Comparison of ENCODE assay signal across 22 mouse cellular contexts in the genomic region with DNA sequence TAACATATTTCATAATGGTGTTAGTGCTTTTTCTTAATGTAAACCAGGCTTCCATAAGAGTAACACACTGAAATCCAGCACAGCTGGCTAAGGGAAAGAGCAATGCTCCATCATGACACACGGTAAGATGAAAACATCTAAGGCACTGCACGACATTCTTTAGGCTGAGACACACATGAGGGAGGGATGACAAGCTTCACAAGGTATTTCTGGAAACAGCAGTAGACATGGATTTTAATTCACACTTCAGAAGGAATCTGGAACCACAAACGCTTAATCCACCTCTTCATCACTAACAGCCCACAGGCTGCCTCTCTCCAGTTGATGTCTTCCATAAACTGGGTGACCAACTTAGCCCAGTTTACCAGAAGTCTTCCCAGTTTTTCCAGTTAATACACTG. TPM values are rescaled to one million over a fixed set of nuclear protein-coding genes. Genes with fewer than 3 reads are reported as not detected.
DNase-seq lines count a peak whose midpoint lies in the region; TF ChIP-seq lines count a peak whose summit lies in the region.
"Had no signal": no experiment of that assay in that cellular context is flagged by ENCODE, and none has a peak within 500 bp of the region (broad histone marks: within the 10 kb centered on the region; RNA-seq: fewer than 3 reads in every experiment).

No protein-coding gene starts in this region.

- no peaks in the 10 kb centered on the region for H3K27me3 ChIP-seq in kidney, adult 2 months (replicated peaks; ENCODE audit: control insufficient read depth, insufficient read depth, low read length)
- H3K27me3 ChIP-seq: embryonic facial prominence, embryonic 13.5 days; embryonic facial prominence, embryonic 15.5 days; forebrain, embryonic 13.5 days; forebrain, embryonic 15.5 days had no signal

- 84% methylated on average over 3 of the region's 3 CpGs for WGBS in kidney, adult 2 months

- H3K36me3 ChIP-seq in kidney, adult 2 months (ENCODE audit: control insufficient read depth, insufficient read depth, low read length) = peaks cover 3% of the 10 kb centered on the region

- 0 out of 2 replicates have a peak overlapping the region, but pooled peaks have one; percentile 34 for H3K27ac ChIP-seq in embryonic fibroblast, embryonic 13.5 days (ENCODE audit: insufficient read depth, low read length)
- no peak overlapping the region for H3K27ac ChIP-seq in kidney, adult 2 months (ENCODE audit: insufficient read depth, low read depth, low read length)
- H3K27ac ChIP-seq: embryonic facial prominence, embryonic 13.5 days; embryonic facial prominence, embryonic 15.5 days; forebrain, embryonic 13.5 days; forebrain, embryonic 15.5 days had no signal

- H3K4me1 ChIP-seq in embryonic fibroblast, embryonic 13.5 days (ENCODE audit: control insufficient read depth, insufficient read depth, low read length) = no peaks in the 10 kb centered on the region
- H3K4me1 ChIP-seq in kidney, adult 2 months (ENCODE audit: control insufficient read depth, insufficient read depth, low read length) = no peaks in the 10 kb centered on the region
- H3K4me1 ChIP-seq: embryonic facial prominence, embryonic 13.5 days; embryonic facial prominence, embryonic 15.5 days; forebrain, embryonic 13.5 days; forebrain, embryonic 15.5 days had no signal

- peak; percentile 15 to 57 for DNase-seq in frontal cortex, adult 2 months (ENCODE audit: extremely low spot score in 1 of 2, low spot score in 1 of 2)
- DNase-seq in frontal cortex, postnatal 14 days (ENCODE audit: low spot score in 2 of 2) = no peak
- DNase-seq in right cerebral cortex, adult 18-20 months = peak; percentile 15
- DNase-seq in right cerebral cortex, postnatal 14 days = no peak
- DNase-seq in adipocyte (ENCODE audit: low spot score) = no peak
- DNase-seq in kidney, adult 2 months = no peak
- DNase-seq: adrenal gland, adult 8-10 months; adrenal gland, postnatal 14 days; adrenal gland, postnatal 36 days; cerebellum, adult 11 months; cerebellum, adult 18-20 months; cerebellum, adult 8-10 months; cerebellum, adult 9-11 months; cerebellum, postnatal 14 days; cerebellum, postnatal 36 days; embryo, embryonic 11 days; forebrain, postnatal 0 days had no signal

- no peak for TF ChIP-seq CTCF in embryonic fibroblast, embryonic 13.5 days (IDR thresholded peaks at IDR 0.05; ENCODE audit: borderline replicate concordance, insufficient read depth, low read length)
- no peak for TF ChIP-seq CTCF in kidney, adult 2 months (conservative IDR thresholded peaks at IDR 0.05; ENCODE audit: insufficient read depth, insufficient read length, low read depth, low read length)

- no peak overlapping the region for H3K4me3 ChIP-seq in embryonic fibroblast, embryonic 13.5 days (ENCODE audit: insufficient read depth, low read length)
- H3K4me3 ChIP-seq in kidney, adult 2 months (ENCODE audit: insufficient read depth, low read depth, low read length) = no peak overlapping the region
- H3K4me3 ChIP-seq: embryonic facial prominence, embryonic 13.5 days; embryonic facial prominence, embryonic 15.5 days; forebrain, embryonic 13.5 days; forebrain, embryonic 15.5 days had no signal

- no peak for TF ChIP-seq POLR2A in embryonic fibroblast, embryonic 13.5 days (IDR thresholded peaks at IDR 0.05; ENCODE audit: low read depth, low read length)
- TF ChIP-seq POLR2A in kidney, adult 2 months (IDR thresholded peaks at IDR 0.05; ENCODE audit: low read depth, low read length) = no peak

RNA-seq across cellular contexts. Expression of a gene that starts 44.2 kb away (rescaled TPM):
- 8.9 and 9.3 TPM in 2 replicates for polyA plus RNA-seq in frontal cortex, adult 2 months (2012; rRNA removed)
- polyA plus RNA-seq in embryonic fibroblast, embryonic 13.5 days (2011; ENCODE audit: insufficient read length, low read depth, missing spikeins) = 19.8 and 20.5 TPM in 2 replicates
- polyA plus RNA-seq in kidney, adult 2 months (2012; rRNA removed) = 1.5 and 3.1 TPM in 2 replicates

RNA-seq across cellular contexts. Expression of a gene that starts 44.9 kb away (rescaled TPM):
- 88.9 and 107 TPM in 2 replicates for polyA plus RNA-seq in frontal cortex, adult 2 months (2012; rRNA removed)
- 3.1 and 7.1 TPM in 2 replicates for polyA plus RNA-seq in embryonic fibroblast, embryonic 13.5 days (2011; ENCODE audit: insufficient read length, low read depth, missing spikeins)
- polyA plus RNA-seq in kidney, adult 2 months (2012; rRNA removed) = 91.9 and 108 TPM in 2 replicates

RNA-seq across cellular contexts. Expression of a gene that starts 51.2 kb away (rescaled TPM):
- polyA plus RNA-seq in frontal cortex, adult 2 months (2012; rRNA removed) = 7.2 and 8.2 TPM in 2 replicates
- polyA plus RNA-seq in embryonic fibroblast, embryonic 13.5 days (2011; ENCODE audit: insufficient read length, low read depth, missing spikeins) = 4.5 and 7.9 TPM in 2 replicates
- 3.2 and 4.7 TPM in 2 replicates for polyA plus RNA-seq in kidney, adult 2 months (2012; rRNA removed)

Comparison
In these comparisons a context has a peak if more than half of its experiments do, and no peak if none do; other contexts are left out.
1. DNase-seq: peak in frontal cortex, adult 2 months (2 of 2) and right cerebral cortex, adult 18-20 months (single experiment); none in frontal cortex, postnatal 14 days (0 of 2), right cerebral cortex, postnatal 14 days (single experiment), adipocyte (single experiment) and kidney, adult 2 months (single experiment).
2. RNA of a gene that starts 44.9 kb away (polyA plus RNA-seq): 91.9 to 108 TPM in kidney, adult 2 months and 88.9 to 107 TPM in frontal cortex, adult 2 months; 3.1 to 7.1 TPM in embryonic fibroblast, embryonic 13.5 days; every median in the first group is over 10 times any median in the second.